Comparison of ENCODE assay signal across 8 mouse cellular contexts in genomic region chr17:43952219-43952618, GRCm38 (mm10).
DNase-seq lines count a peak whose midpoint lies in the region; ATAC-seq and TF ChIP-seq lines count a peak whose summit lies in the region.

No protein-coding gene starts in this region.

- no peak for DNase-seq in gastrocnemius, adult 2 months
- no peak for DNase-seq in gastrocnemius, postnatal 4 days (ENCODE audit: low spot score in 2 of 2)
- DNase-seq in cerebellum, postnatal 10 days = peak; percentile 65 to 66
- peak; percentile 56 for DNase-seq in midbrain, embryonic 14.5 days
- DNase-seq in kidney, postnatal 4 days = no peak
- DNase-seq in thymus, postnatal 14 days = no peak

- no peaks in the 10 kb centered on the region for H3K9me3 ChIP-seq in heart, embryonic 15.5 days (replicated peaks)
- H3K9me3 ChIP-seq in midbrain, embryonic 14.5 days (ENCODE audit: control insufficient read depth, low read length) = no peaks in the 10 kb centered on the region

- H3K4me3 ChIP-seq in gastrocnemius, adult 2 months = peak overlapping the region; percentile 44
- H3K4me3 ChIP-seq in heart, embryonic 15.5 days = peak overlapping the region; percentile 25; the same call in 1 of the 2 replicates
- H3K4me3 ChIP-seq in midbrain, embryonic 14.5 days (replicated peaks; ENCODE audit: low read depth, low read length) = peak overlapping the region; percentile 39; the same call in 1 of the 2 replicates

- TF ChIP-seq CTCF in gastrocnemius, adult 2 months (IDR thresholded peaks at IDR 0.05) = no peak

- no peaks in the 10 kb centered on the region for H3K36me3 ChIP-seq in heart, embryonic 15.5 days
- H3K36me3 ChIP-seq in midbrain, embryonic 14.5 days (ENCODE audit: control insufficient read depth, insufficient read depth, low read length) = no peaks in the 10 kb centered on the region

- peak overlapping the region; percentile 0; the same call in 1 of the 2 replicates for H3K27ac ChIP-seq in gastrocnemius, adult 2 months
- peak overlapping the region; percentile 70 for H3K27ac ChIP-seq in heart, embryonic 15.5 days
- H3K27ac ChIP-seq in midbrain, embryonic 14.5 days (replicated peaks; ENCODE audit: low read depth, low read length) = peak overlapping the region; percentile 80

- no peak overlapping the region for H3K9ac ChIP-seq in heart, embryonic 15.5 days
- peak overlapping the region; percentile 57 for H3K9ac ChIP-seq in midbrain, embryonic 14.5 days (replicated peaks; ENCODE audit: low read length)

- peaks cover 23% of the 10 kb centered on the region for H3K4me1 ChIP-seq in heart, embryonic 15.5 days (replicated peaks)
- H3K4me1 ChIP-seq in midbrain, embryonic 14.5 days (ENCODE audit: control insufficient read depth, insufficient read depth, low read length) = peaks cover 20% of the 10 kb centered on the region

- peak overlapping the region; percentile 51 for H3K4me2 ChIP-seq in heart, embryonic 15.5 days
- H3K4me2 ChIP-seq in midbrain, embryonic 14.5 days (ENCODE audit: low read length) = peak overlapping the region; percentile 64

- 12% methylated on average over 5 of the region's 5 CpGs for WGBS in heart, embryonic 15.5 days
- WGBS in midbrain, embryonic 14.5 days = 5% methylated on average over 5 of the region's 5 CpGs

- intact Hi-C loops in gastrocnemius, adult 2 months (cut with DNase I) = no loop called here

- ATAC-seq in heart, embryonic 15.5 days (replicated peaks; ENCODE audit: insufficient number of reproducible peaks, insufficient read depth, low FRiP score, low read depth) = no peak
- peak; percentile 19; the same call in 1 of the 2 replicates for ATAC-seq in midbrain, embryonic 14.5 days (ENCODE audit: low FRiP score, low TSS enrichment)
- no peak for ATAC-seq in erythroid progenitor cell, adult 5-6 weeks (replicated peaks; ENCODE audit: low FRiP score, poor library complexity, severe bottlenecking)

- H3K27me3 ChIP-seq in heart, embryonic 15.5 days = no peaks in the 10 kb centered on the region
- no peaks in the 10 kb centered on the region for H3K27me3 ChIP-seq in midbrain, embryonic 14.5 days (ENCODE audit: control insufficient read depth, insufficient read depth, low read length)

Comparison
In these comparisons a context has a peak if more than half of its experiments do, and no peak if none do; other contexts are left out.
1. DNase-seq: peak in cerebellum, postnatal 10 days (2 of 2) and midbrain, embryonic 14.5 days (single experiment); none in gastrocnemius, adult 2 months (single experiment), gastrocnemius, postnatal 4 days (0 of 2), kidney, postnatal 4 days (0 of 2) and thymus, postnatal 14 days (single experiment).
2. H3K27ac ChIP-seq: peak in every context shown above with its lines; median percentile 80 in midbrain, embryonic 14.5 days; 70 in heart, embryonic 15.5 days; 0 in gastrocnemius, adult 2 months.
3. Peak in every context shown above with its lines, with median percentiles within 50 percentile points of each other: H3K4me3 ChIP-seq.